Mouse (Mus musculus) CD4-positive, CD25-positive, alpha-beta regulatory T cell, adult 2 months (primary cell): ENCODE measurements around the gene Klhl2.

Experiments used
- DNase-seq: peaks from one replicate; pipeline ENCODE4 v3.0.0-alpha.2; 2012; ENCODE audit warnings: low read depth, low spot score

The Klhl2 gene

GRCm38 (mm10) chr8:64849897-64850541, at the start of gene Klhl2:
Gene Klhl2, minus strand, starts transcription at chr8:64850017.
- peak; percentile 85 for DNase-seq

GRCm38 (mm10) chr8:64898710-64899109, 48.9 kb upstream of the Klhl2 start:
- DNase-seq = no peak

GRCm38 (mm10) chr8:64896731-64897130, 46.9 kb upstream of the Klhl2 start:
- DNase-seq = no peak

GRCm38 (mm10) chr8:64880619-64881200, 30.9 kb upstream of the Klhl2 start:
- DNase-seq = no peak

GRCm38 (mm10) chr8:64877630-64878312, 28.0 kb upstream of the Klhl2 start:
- DNase-seq = no peak

- DNase-seq = peak; percentile 29
Observed at GRCm38 (mm10) chr8:64871469-64872165, 21.8 kb upstream of the Klhl2 start.

GRCm38 (mm10) chr8:64870218-64870617, 20.4 kb upstream of the Klhl2 start:
- no peak for DNase-seq

GRCm38 (mm10) chr8:64849091-64849896, 523 bp downstream of the Klhl2 start:
- no peak for DNase-seq

GRCm38 (mm10) chr8:64848245-64848785, 1.5 kb downstream of the Klhl2 start:
- DNase-seq = peak; percentile 24

GRCm38 (mm10) chr8:64847650-64848049, 2.2 kb downstream of the Klhl2 start:
- no peak for DNase-seq

GRCm38 (mm10) chr8:64847241-64847640, 2.6 kb downstream of the Klhl2 start:
- no peak for DNase-seq

- no peak for DNase-seq
Observed at GRCm38 (mm10) chr8:64845314-64845713, 4.5 kb downstream of the Klhl2 start.

GRCm38 (mm10) chr8:64844043-64844481, 5.8 kb downstream of the Klhl2 start:
- DNase-seq = no peak

GRCm38 (mm10) chr8:64843168-64843567, 6.6 kb downstream of the Klhl2 start:
- DNase-seq = no peak

- DNase-seq = no peak
Observed at GRCm38 (mm10) chr8:64841747-64842406, 7.9 kb downstream of the Klhl2 start.

- DNase-seq = no peak
Observed at GRCm38 (mm10) chr8:64839628-64840027, 10.2 kb downstream of the Klhl2 start.

GRCm38 (mm10) chr8:64835475-64836122, 14.2 kb downstream of the Klhl2 start:
- no peak for DNase-seq

- DNase-seq = no peak
Observed at GRCm38 (mm10) chr8:64834071-64834877, 15.5 kb downstream of the Klhl2 start.

- DNase-seq = no peak
Observed at GRCm38 (mm10) chr8:64832581-64833135, 17.2 kb downstream of the Klhl2 start.
